ENCODE assay signal across 9 mouse cellular contexts in the genomic region with DNA sequence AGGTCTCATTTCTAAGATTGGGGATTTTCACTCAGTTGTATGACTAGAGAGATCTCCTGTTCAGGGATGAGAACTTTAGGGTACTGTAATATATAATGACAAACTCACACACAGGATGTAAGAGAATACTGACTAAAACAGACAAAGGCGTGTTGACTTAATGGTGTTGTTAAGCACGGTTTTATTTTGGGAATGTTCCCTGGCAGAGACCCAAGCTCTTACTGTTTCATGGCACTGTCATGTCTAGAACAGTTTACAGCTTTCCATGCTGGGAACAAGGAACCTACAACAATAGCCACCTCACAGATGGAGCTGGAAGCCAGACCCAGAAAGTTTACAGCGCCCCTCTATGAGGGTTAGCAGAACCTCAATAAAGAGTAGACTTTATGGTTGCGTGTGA. TPM values are rescaled to one million over a fixed set of nuclear protein-coding genes. Genes with fewer than 3 reads are reported as not detected.
DNase-seq lines count a peak whose midpoint lies in the region; TF ChIP-seq lines count a peak whose summit lies in the region.
"Had no signal": no experiment of that assay in that cellular context is flagged by ENCODE, and none has a peak within 500 bp of the region (broad histone marks: within the 10 kb centered on the region; RNA-seq: fewer than 3 reads in every experiment).

No protein-coding gene starts in this region.

- no peaks in the 10 kb centered on the region for H3K9me3 ChIP-seq in forebrain, embryonic 10.5 days

- no peak overlapping the region for H3K4me3 ChIP-seq in layer of hippocampus, adult 2 months
- H3K4me3 ChIP-seq in forebrain, embryonic 10.5 days, result no peak overlapping the region

- WGBS in forebrain, embryonic 10.5 days, result 94% methylated on average over 4 of the region's 4 CpGs

- intact Hi-C loops in heart, postnatal 10 days (cut with DNase I), result loop anchor here (2.0 kb wide), 1 partner anchor 13 kb away; no protein-coding TSS in a partner anchor

- no peak for TF ChIP-seq CTCF in layer of hippocampus, adult 2 months (conservative IDR thresholded peaks at IDR 0.05)

- no peaks in the 10 kb centered on the region for H3K36me3 ChIP-seq in forebrain, embryonic 10.5 days (replicated peaks)

- DNase-seq in layer of hippocampus, adult 2 months (ENCODE audit: low spot score in 2 of 2), result peak; percentile 57 to 66
- no peak for DNase-seq in layer of hippocampus, postnatal 14 days (ENCODE audit: low spot score in 2 of 2)
- DNase-seq in heart, adult 8-10 months (ENCODE audit: low spot score), result peak; percentile 84
- DNase-seq in heart, postnatal 10 days, result peak; percentile 73 to 76
- peak; percentile 75 for DNase-seq in lung, postnatal 14 days
- DNase-seq in forebrain, embryonic 10.5 days (ENCODE audit: extremely low spot score, low spot score), result no peak
- no peak for DNase-seq in ovary, postnatal 36 days (ENCODE audit: low spot score)
- no peak for DNase-seq in spleen, postnatal 36 days (ENCODE audit: low spot score in 2 of 2)

- H3K27ac ChIP-seq in layer of hippocampus, adult 2 months, result peak overlapping the region; percentile 97
- no peak overlapping the region for H3K27ac ChIP-seq in forebrain, embryonic 10.5 days

- peaks cover 38% of the 10 kb centered on the region for H3K4me1 ChIP-seq in forebrain, embryonic 10.5 days

- no peaks in the 10 kb centered on the region for H3K27me3 ChIP-seq in forebrain, embryonic 10.5 days (ENCODE audit: poor library complexity, severe bottlenecking)

RNA-seq across cellular contexts. Expression of a gene that starts 2.4 kb away (rescaled TPM):
- total RNA-seq in layer of hippocampus, adult 2 months (2021), result 1,000 to 10,000 TPM; 1,426 to 1,439 TPM
- total RNA-seq in layer of hippocampus, postnatal 14 days (2021), result 1,000 to 10,000 TPM; 1,351 to 1,429 TPM
- total RNA-seq in heart, adult 8-10 months (2022), result 100 to 1,000 TPM; 165 to 223 (median 203) TPM
- total RNA-seq in heart, postnatal 10 days (2021), result 100 to 1,000 TPM; 372 to 394 TPM
- 13.3 and 13.4 TPM in 2 replicates for polyA plus RNA-seq in forebrain, embryonic 10.5 days (2016; fragmentation: Nextera tagmentation; extraction: Ambion mirVana)
- total RNA-seq: MEL had no signal

RNA-seq across cellular contexts. Expression of a gene that starts 38.5 kb away (rescaled TPM):
- not detected for total RNA-seq in layer of hippocampus, adult 2 months (2021)
- total RNA-seq in layer of hippocampus, postnatal 14 days (2021), result not detected
- total RNA-seq in heart, adult 8-10 months (2022), result not detected
- not detected for total RNA-seq in heart, postnatal 10 days (2021)
- polyA plus RNA-seq in forebrain, embryonic 10.5 days (2016; fragmentation: Nextera tagmentation; extraction: Ambion mirVana), result 0.31 TPM in 1 of 2 replicates, not detected in the other
- total RNA-seq: MEL had no signal

RNA-seq across cellular contexts. Expression of a gene that starts 54.6 kb away (rescaled TPM):
- not detected for total RNA-seq in layer of hippocampus, adult 2 months (2021)
- not detected for total RNA-seq in layer of hippocampus, postnatal 14 days (2021)
- not detected for total RNA-seq in heart, adult 8-10 months (2022)
- total RNA-seq in heart, postnatal 10 days (2021), result not detected
- not detected in 2 replicates for polyA plus RNA-seq in forebrain, embryonic 10.5 days (2016; fragmentation: Nextera tagmentation; extraction: Ambion mirVana)
- total RNA-seq: MEL had no signal

Comparison
In these comparisons a context has a peak if more than half of its experiments do, and no peak if none do; other contexts are left out.
1. DNase-seq: peak in layer of hippocampus, adult 2 months (2 of 2), heart, adult 8-10 months (single experiment), heart, postnatal 10 days (2 of 2) and lung, postnatal 14 days (single experiment); none in layer of hippocampus, postnatal 14 days (0 of 2), forebrain, embryonic 10.5 days (single experiment), ovary, postnatal 36 days (single experiment) and spleen, postnatal 36 days (0 of 2).